Mouse (Mus musculus) heart, postnatal 14 days (tissue): Measurements from ENCODE around the gene Gls2. TPM values are rescaled to one million over a fixed set of nuclear protein-coding genes. Genes with fewer than 3 reads are reported as not detected.
A peak's percentile ranks its signal among the peaks of the same experiment; 100 is the strongest.

Experiments used
- DNase-seq, 2 experiments: peaks; one replicate each; pipeline ENCODE4 v3.0.0; 2021 to 2022
- intact Hi-C: fragments of 180-260 bp; cut with DNase I; formaldehyde crosslinking; loops from one replicate; pipeline ENCODE4 v1.15.1; 2025
- total RNA-seq, 2 experiments: library from RNA; stranded (reverse); gene quantifications; 2 replicates each; pipeline ENCODE4 v1.2.3; 2021

The Gls2 gene
- total RNA-seq, 2 experiments from 2014 or later: 0.60 to 0.90 TPM

DNA sequence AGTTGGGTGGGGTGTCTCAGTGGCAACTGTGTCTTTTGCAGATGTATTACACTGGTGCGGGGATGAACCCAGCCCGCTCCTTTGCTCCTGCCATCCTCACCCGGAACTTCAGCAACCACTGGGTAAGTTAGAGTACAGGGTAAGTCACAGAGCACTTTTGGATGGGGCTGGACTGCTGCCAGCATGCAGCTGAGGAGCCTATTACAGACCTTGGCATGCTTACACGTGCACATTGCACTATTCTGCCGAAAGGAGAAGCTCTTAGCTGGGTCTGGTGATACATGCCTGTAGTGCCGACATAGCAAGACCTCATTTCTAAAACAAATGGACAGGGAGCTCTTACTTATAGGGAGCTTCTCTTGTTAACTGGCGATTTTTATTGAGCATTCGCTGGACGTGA is 33.3 kb downstream of the Gls2 start:
- intact Hi-C loops: no loop called here
- DNase-seq: no peak

- no peak for DNase-seq
- intact Hi-C loops: no loop called here
Observed at GRCm38 (mm10) chr10:128228009-128228408, 33.8 kb downstream of the Gls2 start.

DNA sequence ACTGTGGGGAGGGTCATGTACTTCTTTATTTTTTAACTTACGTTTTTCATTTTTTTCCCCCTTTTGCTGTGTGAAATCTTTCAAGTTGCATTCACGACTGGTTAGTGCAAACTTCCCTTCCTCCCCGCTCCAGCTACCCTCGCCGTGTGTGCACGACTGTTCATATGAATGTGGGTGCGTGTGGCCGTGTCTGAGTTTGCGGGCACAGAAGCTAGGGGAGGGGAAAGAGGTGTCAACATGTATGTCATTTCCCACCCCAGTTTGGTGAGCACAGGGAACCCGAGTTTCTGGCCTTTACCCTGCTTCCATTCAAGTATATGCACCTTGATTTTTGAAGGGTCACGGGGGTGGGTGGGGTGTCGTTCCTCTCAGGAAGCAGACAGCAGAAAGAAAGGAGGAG is 36.3 kb downstream of the Gls2 start:
- intact Hi-C loops: no loop called here
- no peak for DNase-seq

DNA sequence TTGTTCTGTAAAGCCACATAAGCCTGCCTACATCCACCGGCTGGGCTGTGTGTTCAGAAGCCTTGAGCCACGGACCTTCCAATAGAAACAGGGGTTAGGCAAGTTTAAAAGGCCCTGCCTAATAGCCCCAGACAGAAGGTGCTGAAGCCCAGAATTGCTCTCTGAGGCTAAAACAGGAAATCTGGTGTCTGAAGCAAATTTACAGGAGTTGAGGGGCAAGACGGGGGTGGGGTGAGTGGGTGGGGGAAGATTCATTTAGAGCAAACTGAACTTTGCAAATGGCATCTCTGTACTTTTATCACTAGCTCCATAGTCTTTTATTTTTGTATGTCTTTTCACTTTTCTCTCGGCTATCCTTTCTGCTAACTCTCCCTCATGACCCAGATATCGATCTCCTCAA is 36.9 kb downstream of the Gls2 start:
- intact Hi-C loops: no loop called here
- DNase-seq: no peak

GRCm38 (mm10) chr10:128231697-128232419 is 37.6 kb downstream of the Gls2 start, which contains the start of gene Timeless:
Gene Timeless (plus strand): TSS chr10:128232065.
- intact Hi-C loops: no loop called here
- peak; percentile 93 to 94 for DNase-seq

DNA sequence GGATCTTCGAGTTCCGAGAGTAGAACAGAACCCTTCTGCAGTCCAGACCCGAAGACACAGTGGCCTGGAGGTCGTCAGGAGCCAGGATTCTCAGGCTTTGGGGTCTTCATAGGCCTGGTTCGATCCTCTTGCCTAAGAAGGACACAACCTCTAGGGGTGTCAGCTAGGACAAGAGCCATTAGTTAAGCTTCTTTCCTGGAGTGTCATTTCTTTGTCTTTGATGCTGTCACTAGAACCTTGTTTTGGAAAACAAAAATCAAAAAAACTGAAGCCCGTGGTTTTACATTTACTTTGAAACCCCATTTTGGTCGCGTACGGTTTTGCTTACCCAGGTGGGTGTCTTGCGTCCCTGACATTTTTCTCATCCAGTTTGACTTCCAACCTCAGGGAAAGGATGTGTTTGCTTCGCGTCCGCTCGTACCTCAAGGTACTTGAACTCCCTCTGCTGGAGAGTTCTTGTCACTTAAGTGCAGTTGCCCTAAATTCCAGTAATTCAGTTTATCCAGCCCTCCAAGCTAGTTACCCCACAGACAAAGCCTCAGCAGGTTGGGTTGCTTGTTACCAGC is 38.2 kb downstream of the Gls2 start:
- DNase-seq: peak in 1 of 2 experiments; percentile 65

GRCm38 (mm10) chr10:128236321-128236720 is 42.1 kb downstream of the Gls2 start:
- intact Hi-C loops: no loop called here

More for the DNA sequence above, 38.2 kb downstream of the Gls2 start:
- intact Hi-C loops: no loop called here

DNA sequence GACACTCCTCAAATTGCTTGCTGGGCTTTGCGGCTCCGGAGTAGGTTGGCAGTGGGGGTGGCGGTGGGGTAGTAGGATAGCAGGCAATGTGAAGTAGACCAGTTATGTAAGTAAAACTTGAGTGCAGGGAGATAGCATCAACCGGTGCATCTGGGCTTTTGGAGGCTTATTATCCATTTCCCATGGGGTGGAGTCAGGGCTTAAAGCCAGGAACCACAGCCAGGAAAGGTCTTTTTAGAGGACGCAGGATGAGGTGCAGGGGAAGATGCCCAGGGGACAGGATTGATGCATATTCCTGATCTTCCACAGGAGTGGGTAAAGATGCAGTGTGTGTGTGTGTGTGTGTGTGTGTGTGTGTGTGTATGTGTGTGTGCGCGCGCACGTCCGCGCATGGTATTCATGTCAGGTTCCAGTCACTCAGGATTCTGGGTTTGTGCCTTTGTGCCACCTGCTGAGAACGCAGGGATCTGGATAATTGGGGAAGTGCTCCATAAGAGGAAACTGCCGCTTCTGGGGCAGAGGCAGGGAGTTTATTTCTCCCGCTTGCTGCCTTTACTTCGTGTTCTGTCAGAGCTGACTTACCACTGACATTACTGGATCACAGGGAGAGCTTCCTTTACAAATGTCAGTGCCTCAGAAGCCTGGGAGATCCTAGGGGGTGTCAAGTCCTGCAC is 43.7 kb downstream of the Gls2 start:
- intact Hi-C loops: no loop called here
- DNase-seq: peak; percentile 46 to 55

More at GRCm38 (mm10) chr10:128236321-128236720, 42.1 kb downstream of the Gls2 start:
- DNase-seq: no peak

GRCm38 (mm10) chr10:128239140-128239539 is 44.9 kb downstream of the Gls2 start:
- intact Hi-C loops: no loop called here

GRCm38 (mm10) chr10:128240131-128240530 is 45.9 kb downstream of the Gls2 start:
- intact Hi-C loops: no loop called here
- no peak for DNase-seq

More at GRCm38 (mm10) chr10:128239140-128239539, 44.9 kb downstream of the Gls2 start:
- no peak for DNase-seq

- intact Hi-C loops: no loop called here
- peak in 1 of 2 experiments; percentile 36 for DNase-seq
Observed at GRCm38 (mm10) chr10:128243252-128243651, 49.0 kb downstream of the Gls2 start.

DNA sequence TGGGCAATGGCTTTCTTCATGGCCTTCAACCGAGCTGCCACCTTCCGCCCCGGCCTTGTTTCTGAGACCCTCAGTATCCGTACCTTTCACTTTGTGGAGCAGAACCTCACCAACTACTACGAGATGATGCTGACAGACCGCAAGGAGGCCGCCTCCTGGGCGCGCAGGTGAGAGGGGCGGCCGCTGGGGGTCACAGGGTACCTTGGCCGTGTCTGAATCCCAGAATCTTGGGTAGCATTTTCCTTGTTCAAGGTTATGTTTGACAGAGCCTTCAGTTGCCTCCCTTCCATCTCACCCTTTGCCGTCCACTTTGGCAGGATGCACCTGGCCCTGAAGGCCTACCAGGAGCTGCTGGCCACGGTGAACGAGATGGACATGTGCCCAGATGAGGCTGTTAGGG is 49.9 kb downstream of the Gls2 start:
- no peak for DNase-seq
- intact Hi-C loops: no loop called here

DNA sequence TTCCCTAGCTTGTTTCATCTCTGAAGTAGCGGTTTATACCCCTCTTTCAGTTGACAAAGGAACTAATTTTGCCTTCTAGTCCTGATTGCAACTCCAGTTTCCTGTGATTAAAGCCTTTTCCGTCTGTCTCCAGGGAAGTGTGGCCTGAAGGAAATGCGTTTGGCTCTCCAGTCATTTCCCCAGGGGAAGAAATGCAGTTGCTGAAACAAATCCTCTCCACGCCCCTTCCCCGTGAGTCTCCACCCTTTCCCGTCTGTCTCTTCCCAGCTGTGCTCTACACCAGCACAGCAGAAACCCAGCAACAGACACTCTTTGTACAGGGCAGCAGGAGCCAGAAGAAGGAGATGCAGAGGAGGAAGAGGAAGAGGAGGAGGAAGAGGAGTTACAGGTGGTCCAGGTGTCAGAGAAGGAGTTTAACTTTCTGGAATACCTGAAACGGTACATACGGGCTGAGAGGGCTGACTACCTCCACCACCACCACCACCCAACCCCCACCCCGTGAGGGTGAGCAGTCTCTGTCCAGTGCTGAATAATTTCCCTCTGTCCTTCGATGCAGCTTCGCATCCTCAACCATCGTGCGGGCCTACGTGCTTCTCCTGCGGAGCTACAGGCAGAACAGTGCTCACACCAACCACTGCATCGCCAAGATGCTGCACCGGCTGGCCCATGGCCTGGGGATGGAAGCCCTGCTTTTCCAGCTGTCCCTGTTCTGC is 52.9 kb downstream of the Gls2 start:
- intact Hi-C loops: no loop called here
- peak; percentile 58 to 69 for DNase-seq

DNA sequence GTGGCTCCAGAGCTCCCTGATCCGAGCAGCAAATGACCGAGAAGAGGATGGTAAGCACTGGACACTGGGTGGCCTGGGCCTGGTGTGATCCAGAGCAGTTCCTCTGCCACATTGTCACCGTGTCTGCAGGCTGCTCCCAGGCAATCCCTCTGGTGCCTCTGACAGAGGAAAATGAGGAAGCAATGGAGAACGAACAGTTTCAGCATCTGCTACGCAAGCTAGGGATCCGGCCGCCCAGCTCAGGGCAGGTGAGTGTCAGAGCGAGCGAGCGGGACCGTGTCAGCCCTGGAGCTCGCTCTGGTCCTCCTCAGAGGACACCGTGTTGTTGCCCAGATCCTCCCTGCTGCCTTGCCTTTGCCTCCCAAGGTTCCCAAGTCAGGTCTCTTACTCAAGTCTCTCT is 56.3 kb downstream of the Gls2 start:
- DNase-seq: no peak
- intact Hi-C loops: no loop called here

- no peak for DNase-seq
Observed at GRCm38 (mm10) chr10:128253677-128254255, 59.5 kb downstream of the Gls2 start, which contains the start of gene Apon. Gene Apon (plus strand): TSS chr10:128254096.

GRCm38 (mm10) chr10:128255925-128256324 is 61.7 kb downstream of the Gls2 start:
- intact Hi-C loops: no loop called here
- no peak for DNase-seq

More at GRCm38 (mm10) chr10:128253677-128254255, 59.5 kb downstream of the Gls2 start, which contains the start of gene Apon:
- intact Hi-C loops: no loop called here

DNA sequence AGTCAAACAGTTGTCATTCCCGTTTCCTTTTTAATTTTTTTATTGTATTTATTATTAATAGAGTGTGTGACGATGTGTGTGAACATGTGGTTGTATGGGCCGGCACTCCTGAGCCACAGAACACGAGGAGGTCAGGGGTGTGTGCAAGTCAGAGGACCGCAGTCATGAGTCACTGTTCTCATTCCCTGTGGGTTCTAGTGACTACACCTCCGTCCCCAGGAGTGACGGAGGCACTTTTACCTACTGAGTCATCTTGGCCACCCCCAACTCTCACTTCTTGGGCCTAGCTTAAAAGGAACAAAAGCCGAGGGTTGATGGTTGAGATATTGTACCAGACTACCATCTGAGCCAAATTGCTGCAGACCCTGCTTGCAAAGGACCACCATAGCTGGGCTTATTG is 62.1 kb downstream of the Gls2 start:
- no peak for DNase-seq
- intact Hi-C loops: no loop called here

DNA sequence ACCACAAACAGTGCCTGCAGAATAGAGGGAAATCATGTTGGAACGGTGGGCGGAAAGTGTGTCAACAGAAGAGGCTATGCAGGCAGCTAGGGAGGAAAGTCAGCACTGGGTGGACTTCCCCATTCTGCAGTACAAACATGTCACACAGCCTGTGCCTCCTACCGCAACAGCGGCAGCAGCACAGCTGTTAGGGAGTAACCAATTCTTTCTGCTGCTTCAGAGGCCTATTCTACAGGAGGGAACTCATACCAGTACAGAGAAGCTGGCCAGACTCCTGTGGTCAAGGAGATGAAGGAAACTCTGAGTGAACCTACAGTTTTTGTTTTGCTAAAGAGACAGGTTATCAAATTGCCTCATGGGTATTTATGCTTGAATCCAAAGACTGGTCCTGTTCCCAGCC is 64.7 kb downstream of the Gls2 start:
- no peak for DNase-seq
- intact Hi-C loops: no loop called here
